Mouse (Mus musculus) ES-E14 (cell line): ENCODE measurements around the gene Alg9.

ENCODE experiments used
- HCFC1 ChIP-seq: IDR thresholded peaks from 2 replicates; pipeline ENCODE4 v1.6.1; 2012; ENCODE audit warnings: low read length, inconsistent platforms, borderline replicate concordance; ENCODE audit not compliant: insufficient read depth
- ZC3H11A ChIP-seq: IDR thresholded peaks from 2 replicates; pipeline ENCODE4 v1.6.1; 2012; ENCODE audit warnings: low read depth, mild to moderate bottlenecking, inconsistent platforms, low read length, borderline replicate concordance

DNA sequence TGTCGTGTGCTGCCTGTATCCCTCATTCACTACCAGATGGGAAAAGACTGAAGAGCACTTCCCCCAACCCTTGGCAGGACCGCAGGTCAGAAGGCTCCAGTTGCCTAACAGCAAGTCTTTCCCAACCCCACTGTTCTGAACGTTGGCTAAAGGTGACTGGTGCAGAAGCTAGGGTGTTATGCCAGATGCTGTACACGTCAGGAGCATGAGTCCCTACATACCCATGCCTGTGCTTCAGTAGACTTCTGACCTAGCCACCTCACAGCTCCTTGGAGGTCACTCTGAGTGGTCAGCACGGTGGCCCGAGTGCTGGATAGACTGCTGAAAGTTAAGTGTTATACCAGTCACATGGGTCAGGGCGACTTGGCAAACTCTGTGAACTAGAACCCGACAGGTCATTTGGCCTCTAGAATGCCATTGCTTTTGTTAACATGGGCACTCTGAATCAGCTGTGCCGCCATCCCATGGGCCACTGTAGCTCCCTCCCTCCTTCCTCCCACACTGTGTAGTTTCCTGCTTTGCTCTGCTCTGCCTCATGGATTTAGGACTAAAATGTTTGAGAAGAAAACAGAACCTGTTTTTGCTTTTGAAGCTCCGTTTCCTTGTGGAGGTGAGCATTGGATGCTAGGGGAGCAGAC is 60.4 kb downstream of the Alg9 start:
- TF ChIP-seq ZC3H11A (no peak), HCFC1 (no peak)
